Mouse (Mus musculus) lung, adult 18-20 months (tissue): ENCODE data around the gene Tgm1.

Experiments used
- DNase-seq, 2 experiments: peaks; one replicate each; pipeline ENCODE4 v3.0.0; 2022; ENCODE audit warnings: mixed read lengths in 2 of 2

Gene Tgm1

DNA sequence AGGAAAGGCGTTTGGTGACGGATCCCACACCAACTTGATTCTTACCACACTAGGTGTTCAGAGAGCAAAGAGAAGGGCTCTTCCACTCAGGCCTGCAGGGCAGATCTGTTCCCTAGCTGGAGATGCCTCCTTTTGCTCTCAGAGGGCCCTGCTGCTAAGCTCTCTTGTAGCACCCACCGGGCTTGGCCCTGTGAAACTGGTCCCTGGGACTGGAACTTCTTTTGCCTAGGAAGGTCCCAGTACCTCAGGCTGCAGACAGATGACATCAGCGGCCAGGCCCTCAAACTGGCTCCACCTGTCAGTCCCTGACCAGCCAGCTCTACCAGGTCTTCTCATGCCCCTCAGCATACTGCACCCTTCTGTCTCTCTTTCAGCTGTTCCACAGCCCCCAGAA is at the start of gene Tgm1:
TSS of gene Tgm1 (minus strand) at position 198 of the 394 bp plus-strand sequence.
- peak in 1 of 2 experiments; percentile 33 for DNase-seq

DNA sequence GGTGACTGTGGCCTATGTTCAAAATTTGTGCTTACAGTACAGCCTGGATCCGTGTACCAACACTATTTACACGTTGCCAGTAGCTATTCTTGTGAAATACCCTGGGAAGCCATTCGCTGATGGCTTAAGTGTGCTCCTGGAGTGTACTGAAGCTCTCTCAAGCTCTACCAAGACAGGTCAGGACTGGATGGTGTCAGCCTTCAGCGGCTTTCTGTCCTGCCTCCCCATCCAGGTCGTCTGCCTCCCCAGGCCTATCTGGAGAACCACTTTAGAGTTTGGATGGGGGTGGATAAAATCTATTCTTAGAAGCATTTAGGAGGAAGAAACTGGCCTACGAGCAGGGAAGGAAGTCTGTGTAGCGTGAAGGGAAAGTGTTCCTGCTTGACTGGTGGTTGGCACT is 49.4 kb upstream of the Tgm1 start:
- DNase-seq = peak; percentile 60 to 76

DNA sequence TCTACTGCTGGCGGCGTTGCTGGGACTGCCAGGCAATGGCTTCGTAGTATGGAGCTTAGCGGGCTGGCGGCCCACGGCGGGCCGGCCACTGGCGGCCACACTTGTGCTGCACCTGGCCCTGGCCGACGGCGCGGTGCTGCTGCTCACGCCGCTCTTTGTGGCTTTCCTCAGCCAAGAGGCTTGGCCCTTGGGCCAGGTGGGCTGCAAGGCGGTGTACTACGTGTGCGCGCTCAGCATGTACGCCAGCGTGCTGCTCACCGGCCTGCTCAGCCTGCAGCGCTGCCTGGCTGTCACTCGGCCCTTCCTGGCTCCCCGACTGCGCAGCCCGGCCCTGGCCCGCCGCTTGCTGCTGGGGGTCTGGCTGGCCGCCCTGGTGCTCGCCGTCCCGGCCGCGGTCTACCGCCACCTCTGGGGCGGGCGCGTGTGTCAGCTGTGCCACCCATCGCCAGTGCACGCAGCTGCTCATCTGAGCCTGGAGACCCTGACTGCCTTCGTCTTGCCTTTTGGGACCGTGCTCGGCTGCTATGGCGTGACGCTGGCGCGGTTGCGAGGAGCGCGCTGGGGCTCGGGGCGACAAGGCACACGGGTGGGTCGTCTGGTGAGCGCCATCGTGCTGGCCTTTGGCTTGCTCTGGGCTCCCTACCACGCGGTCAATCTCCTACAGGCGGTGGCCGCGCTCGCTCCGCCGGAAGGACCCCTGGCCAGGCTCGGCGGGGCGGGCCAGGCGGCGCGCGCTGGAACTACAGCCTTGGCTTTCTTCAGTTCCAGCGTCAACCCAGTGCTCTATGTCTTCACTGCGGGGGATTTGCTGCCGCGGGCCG is 48.5 kb upstream of the Tgm1 start:
- DNase-seq = no peak

DNA sequence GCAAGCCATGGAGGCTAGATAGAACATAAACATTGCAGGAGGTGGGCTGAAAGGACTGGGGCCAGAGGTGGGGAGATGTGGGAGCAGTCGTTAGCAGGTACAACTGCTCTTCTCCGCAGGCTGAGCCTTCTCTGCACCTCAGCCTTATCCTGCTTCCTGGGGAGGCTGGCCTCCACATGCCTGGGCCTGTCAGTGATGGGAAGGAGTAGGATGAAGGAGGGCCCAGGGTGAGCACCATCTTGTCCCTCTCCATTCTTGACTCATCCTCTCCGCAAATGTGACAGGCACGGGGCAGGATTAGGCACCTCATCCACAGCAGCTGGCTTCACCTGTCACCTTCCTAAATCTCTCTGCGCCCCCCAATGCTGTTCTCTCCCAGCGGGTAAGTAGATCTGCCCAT is 47.4 kb upstream of the Tgm1 start, which contains the start of gene Ltb4r2:
TSS of gene Ltb4r2 (plus strand) at position 266 of the 400 bp plus-strand sequence.
- no peak for DNase-seq

DNA sequence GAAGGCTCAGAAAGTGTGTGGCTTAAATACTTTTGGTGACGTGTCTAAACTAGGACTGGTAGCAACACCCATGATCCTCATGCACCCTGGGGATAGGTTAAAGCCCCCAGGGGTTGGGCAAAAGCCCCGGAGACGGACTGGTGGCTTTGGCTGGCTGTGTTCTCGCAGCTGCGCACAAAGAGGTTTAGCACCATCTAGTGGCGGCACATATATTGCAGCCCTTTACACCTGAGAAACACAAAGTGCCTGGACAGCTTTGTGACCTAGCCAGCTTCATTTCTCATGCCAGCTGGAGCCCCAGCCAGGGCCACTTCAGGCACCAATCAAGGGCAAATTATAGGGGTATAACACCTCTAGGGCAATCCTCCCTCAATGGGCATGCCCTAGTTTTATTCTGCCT is 46.4 kb upstream of the Tgm1 start:
- DNase-seq = peak; percentile 81 to 88

DNA sequence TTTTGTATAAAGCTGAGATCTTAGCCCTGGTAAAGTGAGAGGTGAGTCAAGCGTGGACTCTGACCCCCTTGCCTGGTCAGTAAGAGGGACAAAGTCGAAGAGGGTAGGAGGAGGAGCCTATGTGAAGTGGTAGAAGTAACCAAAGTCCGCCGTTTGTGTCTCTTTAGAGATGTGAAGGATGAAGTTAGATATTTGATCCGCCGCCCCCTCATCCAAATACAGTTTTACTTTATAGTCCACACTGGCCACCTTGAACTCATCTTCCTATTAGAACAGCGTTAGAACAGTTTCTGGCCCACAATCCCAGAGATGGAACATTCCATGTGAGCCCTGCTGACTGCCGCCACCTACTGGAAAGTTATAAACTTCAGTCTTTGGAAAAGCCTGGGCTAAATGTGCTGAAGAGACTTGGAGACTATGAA is 44.6 kb upstream of the Tgm1 start, which contains the start of gene Cideb:
TSS of gene Cideb (minus strand) at position 96 of the 422 bp plus-strand sequence.
- DNase-seq = peak in 1 of 2 experiments; percentile 37

DNA sequence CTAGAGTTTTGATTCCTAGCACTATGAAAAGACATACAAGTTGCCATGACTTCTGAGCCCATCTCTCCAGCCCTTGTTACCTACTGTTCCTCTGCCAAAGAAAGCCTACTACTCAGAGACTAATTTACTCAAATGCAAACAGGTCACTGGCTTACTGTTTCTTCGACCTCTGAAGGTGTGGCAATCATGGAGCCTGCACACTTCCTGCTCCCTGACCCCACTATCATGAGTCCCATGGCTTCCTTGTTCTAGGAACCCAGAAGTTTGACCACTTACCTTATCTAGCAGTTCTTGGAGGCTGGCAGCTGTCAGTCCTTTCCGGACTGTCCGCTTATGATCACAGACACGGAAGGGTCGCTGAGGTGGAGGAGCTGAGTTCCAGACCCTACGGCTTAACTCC is 43.8 kb upstream of the Tgm1 start:
- no peak for DNase-seq

DNA sequence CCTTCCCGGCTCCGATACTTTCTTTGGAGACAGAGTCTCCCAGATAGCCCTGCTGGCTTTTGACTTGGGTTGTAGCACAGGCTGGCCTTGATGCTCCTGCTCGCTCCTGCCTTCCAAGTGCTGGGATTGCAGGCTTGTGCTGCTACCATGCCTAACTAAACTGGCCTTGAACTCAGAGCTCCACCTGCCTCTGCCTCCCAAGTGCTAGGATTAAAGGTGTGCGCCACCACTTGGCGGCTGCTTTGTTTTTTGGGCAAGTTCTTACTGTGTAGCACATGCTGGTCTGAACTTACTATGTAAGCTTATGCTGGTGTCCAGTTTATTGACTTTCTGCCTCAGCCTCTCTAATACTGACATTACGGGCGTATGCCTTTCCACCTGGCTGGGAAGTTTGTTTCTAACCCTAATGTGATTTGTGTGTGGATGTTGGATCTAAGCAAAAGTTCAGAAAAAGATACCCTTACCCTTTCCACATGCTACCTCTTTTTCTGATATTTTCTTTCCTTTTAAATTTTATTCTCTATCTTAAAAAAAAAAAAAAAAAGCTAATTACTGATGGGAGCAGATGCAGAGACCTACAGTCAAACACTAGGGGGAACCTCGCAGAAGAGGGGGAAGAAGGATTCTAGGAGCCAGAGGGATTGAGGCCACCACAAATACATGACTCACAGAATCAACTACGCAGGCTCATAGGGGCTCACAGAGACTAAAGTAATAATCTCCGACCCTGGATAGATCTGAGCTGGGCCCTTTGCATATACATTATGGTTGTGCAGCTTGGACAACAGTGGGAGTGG is 33.5 kb upstream of the Tgm1 start:
- no peak for DNase-seq

DNA sequence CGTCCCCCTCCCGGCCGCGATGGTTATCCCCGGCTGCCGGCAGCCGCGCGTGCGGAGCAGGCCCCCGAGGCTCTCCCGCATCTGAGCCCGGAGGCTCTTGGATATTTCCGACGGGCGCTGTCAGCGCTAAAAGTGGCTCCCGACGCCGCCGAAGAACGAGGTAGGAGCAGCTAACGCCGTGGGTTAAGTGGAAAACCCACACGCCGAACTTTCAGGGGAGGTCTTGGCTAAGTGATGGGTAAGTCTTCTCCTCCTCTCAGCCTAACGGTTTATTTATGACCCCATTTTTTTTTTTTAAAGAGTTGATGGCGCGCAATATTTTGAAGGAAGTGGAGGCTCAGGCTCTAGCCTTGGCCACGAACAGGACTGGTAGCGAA is 32.1 kb upstream of the Tgm1 start:
- DNase-seq = no peak

DNA sequence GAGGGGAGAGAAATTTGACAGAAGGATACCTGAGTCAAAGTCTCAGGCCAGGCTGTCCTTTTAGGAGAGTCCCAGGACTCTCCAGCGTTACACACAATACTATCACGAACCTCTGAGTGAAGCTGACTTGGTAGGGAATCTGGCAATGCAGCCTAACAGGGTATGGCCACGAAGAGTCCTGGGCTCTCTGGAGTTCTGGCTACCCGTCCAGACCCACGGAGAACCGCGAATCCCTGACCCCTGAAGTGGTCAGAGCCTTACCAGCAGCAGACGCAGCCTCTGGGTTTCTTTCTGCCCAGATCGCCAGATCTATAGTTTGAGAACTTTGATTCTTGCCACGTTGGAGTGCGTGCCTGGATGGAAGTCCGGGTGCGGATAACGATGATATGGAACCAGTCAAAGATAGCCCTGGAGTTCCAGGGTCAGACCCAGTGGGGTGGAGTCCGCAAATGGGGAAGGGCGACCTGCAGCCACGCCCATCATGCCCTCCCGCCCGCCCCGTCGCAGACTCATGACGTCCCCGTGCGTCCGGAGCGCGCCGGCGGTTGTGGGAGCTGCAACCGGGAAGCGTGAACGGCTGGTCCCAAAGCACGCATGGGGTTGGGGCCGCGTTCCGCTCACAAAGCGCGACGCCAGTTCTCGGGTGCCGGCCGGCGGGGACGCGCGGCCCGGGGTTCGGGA is 31.6 kb upstream of the Tgm1 start, which contains the start of the genes Dhrs1 and Nop9:
TSS of gene Dhrs1 (minus strand) at position 511 of the 681 bp plus-strand sequence.
TSS of gene Nop9 (plus strand) at position 514 of the 681 bp plus-strand sequence.
- DNase-seq = peak; percentile 85 to 88

DNA sequence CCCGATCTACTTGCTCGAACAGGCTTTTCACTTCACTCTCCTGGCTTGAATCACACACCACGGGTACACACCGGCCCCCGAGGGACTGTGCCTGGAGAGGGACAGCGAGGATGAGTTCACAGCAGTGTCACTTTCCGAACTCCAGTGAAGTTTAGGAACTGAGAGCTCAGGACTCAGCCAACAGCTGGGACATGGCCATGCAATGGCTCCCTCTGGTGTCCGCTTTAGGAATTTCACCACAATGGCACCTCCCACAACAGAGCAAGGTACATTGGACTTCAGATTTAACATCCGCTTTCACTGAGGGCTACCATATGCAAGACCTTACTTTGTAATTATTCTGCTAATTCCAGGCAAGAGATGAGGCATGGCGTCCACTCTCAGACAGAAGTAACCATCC is 30.0 kb upstream of the Tgm1 start:
- DNase-seq = peak; percentile 84 to 86

DNA sequence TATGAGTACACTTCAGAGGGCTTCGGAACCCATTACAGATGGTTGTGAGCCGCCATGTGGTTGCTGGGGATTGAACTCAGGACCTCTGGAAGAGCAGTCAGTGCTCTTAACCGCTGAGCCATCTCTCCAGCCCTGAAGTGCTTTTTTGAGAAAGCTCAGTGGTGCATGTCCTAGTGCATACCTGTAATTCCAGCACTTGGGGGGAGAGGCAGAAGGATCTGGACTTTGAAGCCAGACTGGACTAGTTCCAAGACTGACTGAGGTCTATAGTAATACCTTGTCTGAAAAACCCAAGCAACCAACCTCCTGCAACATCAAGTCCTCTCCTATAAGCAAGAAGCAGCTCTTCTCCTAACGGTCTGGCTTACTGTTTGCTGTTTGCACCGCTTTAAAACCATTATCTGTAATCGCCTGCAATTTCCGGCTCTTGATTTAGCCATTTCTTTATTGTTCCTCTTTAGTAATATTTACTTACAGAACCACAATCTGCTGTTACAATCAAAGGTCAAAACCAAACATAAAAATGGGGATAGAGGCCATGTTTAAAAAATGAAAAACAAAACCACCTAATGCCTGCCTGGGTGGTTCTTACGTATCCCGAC is 23.5 kb upstream of the Tgm1 start:
- DNase-seq = no peak

DNA sequence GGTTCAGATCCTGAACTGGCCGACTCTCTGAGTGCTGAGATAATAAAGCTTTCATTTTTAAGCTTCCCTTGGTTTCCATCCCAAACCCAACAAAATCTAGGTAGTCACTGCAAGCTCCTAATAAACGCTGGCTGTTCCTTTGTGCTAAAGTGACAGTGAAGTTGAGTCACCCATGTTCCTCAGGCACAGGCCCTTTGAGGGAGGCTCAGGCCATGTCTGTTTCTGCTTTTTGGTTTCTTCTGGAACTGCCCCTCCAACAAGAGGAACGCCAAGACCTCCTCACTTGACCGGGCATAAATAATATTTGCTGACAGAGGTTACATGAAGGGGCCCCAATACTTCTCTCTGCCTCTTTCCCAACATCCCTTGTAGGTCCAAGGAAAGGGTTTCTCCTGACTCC is 22.0 kb upstream of the Tgm1 start:
- no peak for DNase-seq

DNA sequence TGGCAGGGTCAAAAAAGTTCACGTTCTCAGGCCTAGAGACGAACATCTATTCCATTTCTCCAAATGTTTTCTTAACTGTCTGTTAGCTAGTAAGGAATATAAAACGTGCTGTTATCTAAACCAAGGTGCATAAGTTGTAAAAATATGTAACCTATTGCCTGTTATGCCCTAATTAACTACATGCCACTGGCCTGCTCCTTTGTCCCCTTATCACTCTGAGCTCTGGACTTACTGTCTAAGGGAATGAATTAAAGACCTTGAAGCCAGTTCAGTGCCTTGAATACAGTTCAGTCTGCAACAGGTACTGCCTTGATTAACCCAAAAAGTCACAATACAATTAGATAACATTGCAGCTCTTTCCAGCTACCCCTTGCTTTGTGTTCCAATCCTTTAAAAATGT is 21.6 kb upstream of the Tgm1 start:
- no peak for DNase-seq

DNA sequence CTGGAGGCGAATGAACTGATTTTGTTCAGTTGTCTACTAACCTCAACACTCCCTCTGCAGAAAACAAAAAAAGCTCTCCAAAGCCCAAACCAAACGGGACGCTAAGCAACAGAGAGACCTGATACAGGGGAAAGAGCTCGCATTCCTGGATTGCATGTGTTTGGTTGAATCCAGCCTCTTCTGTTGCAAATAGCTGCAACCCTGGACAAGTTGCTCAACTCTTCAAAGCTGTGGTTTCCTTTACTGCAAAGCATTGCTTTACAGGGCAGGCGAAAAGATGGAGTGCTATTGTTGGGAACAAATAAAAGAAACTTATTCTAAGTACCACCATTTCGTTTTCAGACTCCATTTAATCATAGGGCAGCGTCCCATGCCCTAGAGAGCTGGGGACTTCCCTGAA is 21.1 kb upstream of the Tgm1 start:
- DNase-seq = no peak

DNA sequence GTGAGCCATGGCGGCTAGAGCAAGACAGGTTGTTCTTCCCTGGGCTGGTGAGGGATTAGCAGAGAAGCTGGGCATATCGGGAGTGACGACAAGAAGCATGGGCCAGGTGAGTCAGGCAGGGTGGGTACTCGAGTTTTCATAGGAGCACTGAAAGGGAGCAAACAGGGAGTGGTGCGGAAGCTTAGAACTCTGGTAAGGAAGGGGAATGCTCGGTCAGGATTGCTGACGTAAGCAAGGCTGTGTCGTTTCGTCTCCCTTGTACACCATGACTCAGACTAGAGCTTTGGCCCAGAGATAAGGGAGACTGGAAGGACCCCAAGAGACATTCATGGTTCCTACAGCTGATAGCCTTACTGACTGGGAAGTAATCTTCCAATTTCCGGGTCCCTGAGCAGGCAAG is 20.2 kb upstream of the Tgm1 start:
- DNase-seq = no peak

DNA sequence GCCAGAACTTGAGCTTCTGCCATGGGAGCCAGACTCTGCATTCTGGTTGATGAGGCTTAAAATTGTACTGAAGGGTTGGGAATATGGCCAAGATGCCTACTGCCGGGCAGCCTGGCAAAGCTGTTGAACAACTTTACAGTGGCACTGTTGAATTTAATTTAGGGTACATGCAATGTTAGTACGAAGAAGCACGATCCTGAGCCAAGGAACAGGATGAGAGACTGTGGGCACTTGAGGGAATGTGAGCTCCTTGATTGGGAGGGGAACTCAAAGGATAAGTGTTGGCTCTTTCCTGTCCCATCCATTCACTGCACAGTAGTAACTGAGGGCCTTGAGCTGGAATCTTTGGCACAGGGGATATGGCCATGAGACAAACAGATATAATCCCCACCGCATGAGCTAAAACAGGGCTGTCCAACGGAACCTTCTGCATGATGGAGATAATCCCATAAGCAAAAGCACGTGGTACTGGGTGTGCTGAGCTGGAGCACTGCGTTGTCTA is 16.9 kb upstream of the Tgm1 start:
- no peak for DNase-seq

DNA sequence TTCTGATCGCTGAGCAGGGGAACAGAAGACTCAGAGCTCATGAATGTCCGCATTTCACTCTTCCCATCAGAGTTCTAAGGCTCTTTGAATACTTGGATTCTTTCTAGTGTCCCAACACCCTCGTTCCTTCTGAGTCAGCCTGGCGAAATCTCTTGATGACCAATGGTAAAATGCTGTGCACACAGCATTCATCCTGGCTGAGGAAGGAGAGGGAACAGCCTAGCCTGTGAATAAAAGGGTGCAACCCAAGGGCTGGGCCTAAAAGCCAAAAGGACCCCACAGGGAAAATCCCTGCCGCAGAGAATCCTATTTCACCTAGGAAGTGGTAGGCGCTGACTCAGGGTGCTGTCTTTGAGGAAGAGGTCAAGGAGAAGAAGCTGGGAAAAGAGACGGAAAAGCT is 16.4 kb upstream of the Tgm1 start:
- DNase-seq = no peak

DNA sequence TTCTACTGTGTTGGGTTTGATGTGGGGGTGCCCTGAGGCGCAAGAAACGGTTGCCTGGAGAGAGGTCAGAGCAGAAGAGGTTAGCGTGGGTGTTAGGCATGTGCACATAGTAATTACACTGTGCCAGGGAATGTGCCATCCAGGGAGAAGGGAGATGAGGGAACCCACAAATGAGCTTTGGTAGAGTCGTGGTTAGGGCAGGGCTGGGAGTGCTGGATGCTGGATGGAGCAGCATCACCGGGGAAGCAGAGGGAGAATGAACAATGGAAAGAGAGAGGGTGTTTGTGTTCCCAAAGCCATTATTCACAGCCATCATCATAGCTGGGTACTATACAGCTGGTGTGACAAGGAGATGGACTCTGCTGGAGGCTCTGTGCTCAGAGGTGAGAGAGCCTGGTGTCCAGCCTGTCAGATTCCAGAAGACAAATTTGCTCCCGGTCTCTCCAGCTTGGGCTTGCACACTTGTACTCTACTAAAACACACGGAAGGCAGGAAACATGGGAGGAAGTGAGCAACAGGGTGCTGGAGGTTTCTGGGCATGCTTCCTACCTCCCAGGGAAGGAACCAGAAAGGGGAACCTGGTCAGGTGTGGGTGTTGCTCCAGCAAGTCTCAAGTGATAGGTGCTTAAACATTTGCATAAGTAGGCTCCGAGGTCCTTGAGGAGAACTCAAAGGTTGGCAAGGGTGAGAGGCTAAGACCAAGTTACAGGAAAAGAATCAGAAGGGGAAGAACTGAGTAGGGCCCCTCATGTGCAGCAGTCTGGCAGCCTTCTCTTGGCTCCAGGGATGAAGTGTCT is 14.4 kb upstream of the Tgm1 start:
- DNase-seq = peak; percentile 34 to 56

DNA sequence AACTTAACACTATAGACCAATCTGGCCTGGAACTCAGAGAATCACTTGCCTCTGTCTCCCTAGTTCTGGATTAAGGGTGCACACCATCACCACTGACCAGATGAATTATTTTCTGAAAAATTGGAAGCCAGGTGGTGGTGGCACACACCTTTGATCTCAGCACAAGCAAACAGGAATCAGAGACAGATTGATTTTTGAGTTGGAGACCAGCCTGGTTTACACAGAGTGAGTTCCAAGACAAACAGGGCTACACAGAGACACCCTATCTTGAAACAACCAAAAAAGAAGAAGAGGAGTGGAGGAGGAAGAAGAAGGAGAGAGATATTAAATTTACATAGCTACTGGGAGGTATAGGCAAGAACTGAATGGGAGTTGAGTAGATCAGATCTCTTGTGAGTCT is 12.5 kb upstream of the Tgm1 start:
- no peak for DNase-seq

DNA sequence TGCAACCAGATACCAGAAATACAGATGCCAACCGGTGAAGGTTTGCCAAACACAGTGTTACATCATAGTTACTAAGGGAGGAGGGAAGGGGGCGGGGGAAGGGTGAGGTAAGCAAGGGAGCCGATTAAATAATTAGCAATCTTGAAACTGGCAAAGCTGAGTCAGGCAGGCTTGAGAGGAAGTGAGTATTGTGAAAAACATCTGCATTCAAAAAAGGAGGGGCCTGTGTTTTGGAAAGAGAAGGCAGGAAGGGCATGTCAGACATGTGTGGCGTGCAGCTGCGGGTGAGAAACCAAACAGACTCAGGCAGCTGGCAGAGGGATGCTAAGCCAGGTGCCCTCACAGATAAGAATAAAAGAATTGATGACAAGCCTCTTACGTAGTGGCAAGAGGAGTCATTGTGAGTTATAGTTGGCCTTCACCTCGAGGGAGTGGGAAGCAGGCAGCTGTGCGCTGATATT is 10.7 kb upstream of the Tgm1 start:
- DNase-seq = peak; percentile 66 to 82

DNA sequence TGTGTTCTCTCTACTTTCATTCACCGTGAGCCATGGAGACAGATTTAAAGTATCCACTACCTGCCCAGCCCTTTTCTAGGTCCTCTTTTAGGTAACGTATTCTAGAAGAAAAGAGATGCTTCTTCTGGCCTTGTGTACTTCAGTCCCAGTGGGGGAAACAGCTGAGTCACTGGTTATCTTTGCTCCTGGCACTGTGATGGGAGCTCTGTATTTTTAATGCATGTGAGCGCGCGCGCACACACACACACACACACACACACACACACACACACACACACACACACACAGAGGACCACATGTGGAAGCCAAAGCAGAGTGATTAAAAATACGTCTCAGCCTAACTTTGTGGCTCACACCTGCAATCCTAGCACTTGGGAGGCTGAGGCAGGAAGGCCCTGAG is 9.7 kb upstream of the Tgm1 start:
- DNase-seq = no peak
